Mouse (Mus musculus): ENCODE data around the gene Itpr2. TPM values are rescaled to one million over a fixed set of nuclear protein-coding genes. Genes with fewer than 3 reads are reported as not detected.

Itpr2 gene
- polyA plus RNA-seq, 1 experiment from 2014 or later, result 7.5 TPM

DNA sequence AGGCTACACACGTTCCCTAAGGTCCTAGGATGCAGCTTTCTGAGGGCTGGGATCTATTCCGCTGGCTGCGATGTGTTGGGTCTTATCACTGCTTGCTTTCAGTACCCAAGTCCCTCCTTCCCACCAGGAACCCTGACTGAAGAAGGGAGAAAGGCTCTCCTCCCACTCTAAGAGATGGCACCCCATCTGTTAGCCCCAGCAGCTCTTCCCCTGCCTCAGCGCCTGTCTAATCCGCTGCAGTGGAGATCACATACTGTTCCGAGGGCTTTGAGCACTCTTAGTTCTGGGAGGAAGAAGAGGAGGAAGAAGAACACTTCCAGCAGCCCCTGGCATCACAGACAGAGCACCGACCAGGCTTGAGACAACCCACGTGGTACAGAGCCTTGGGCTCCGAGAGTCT, 14.9 kb downstream of the Itpr2 start:
- no peaks in the 10 kb centered on the region for H3K27me3 ChIP-seq (ENCODE audit: control insufficient read depth, insufficient read depth, low read depth, low read length)
- no peak overlapping the region for H3K4me3 ChIP-seq (ENCODE audit: low read depth, low read length)
- 60% methylated on average over 9 of the region's 9 CpGs for WGBS (ENCODE audit: insufficient replicate concordance)
- ATAC-seq (ENCODE audit: low read depth), result no peak
- no peak overlapping the region for H3K9ac ChIP-seq (ENCODE audit: low read depth, low read length)
- no peak overlapping the region for H3K27ac ChIP-seq (ENCODE audit: low read length)
- H3K4me2 ChIP-seq (ENCODE audit: low read depth, low read length), result no peak overlapping the region
- H3K4me1 ChIP-seq (ENCODE audit: control insufficient read depth, low read depth, low read length), result no peaks in the 10 kb centered on the region
- no peaks in the 10 kb centered on the region for H3K9me3 ChIP-seq (replicated peaks; ENCODE audit: control insufficient read depth, low read length)
- H3K36me3 ChIP-seq (ENCODE audit: control insufficient read depth, insufficient read depth), result no peaks in the 10 kb centered on the region

DNA sequence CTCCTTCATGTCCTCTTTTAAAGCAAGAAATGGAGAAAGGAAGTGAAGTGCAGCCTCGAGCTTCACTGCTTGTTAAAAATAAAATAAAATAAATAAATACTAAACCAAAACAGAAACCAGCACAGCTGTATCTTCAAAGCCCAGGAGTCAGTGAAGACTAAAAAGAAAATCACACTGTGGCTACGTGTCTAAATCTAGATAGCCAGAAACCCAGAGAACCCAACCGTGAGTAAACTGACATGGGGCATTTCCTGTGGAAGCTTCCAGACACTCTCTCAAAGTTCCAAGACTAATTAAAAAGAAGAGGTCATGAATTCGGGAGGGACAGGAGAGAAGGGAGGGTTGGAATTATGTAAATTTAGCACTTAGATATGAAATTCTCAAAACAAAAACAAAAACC, 15.9 kb downstream of the Itpr2 start:
- Histone ChIP-seq H3K36me3 (ENCODE audit: control insufficient read depth, insufficient read depth) (no peaks in the 10 kb centered on the region), H3K27me3 (ENCODE audit: control insufficient read depth, insufficient read depth, low read depth, low read length) (no peaks in the 10 kb centered on the region), H3K4me2 (ENCODE audit: low read depth, low read length) (no peak overlapping the region), H3K9ac (ENCODE audit: low read depth, low read length) (no peak overlapping the region), H3K27ac (ENCODE audit: low read length) (no peak overlapping the region), H3K9me3 (replicated peaks; ENCODE audit: control insufficient read depth, low read length) (no peaks in the 10 kb centered on the region), H3K4me1 (ENCODE audit: control insufficient read depth, low read depth, low read length) (no peaks in the 10 kb centered on the region), H3K4me3 (ENCODE audit: low read depth, low read length) (no peak overlapping the region)
- WGBS (ENCODE audit: insufficient replicate concordance), result 17% methylated on average over 4 of the region's 4 CpGs
- no peak for ATAC-seq (ENCODE audit: low read depth)

DNA sequence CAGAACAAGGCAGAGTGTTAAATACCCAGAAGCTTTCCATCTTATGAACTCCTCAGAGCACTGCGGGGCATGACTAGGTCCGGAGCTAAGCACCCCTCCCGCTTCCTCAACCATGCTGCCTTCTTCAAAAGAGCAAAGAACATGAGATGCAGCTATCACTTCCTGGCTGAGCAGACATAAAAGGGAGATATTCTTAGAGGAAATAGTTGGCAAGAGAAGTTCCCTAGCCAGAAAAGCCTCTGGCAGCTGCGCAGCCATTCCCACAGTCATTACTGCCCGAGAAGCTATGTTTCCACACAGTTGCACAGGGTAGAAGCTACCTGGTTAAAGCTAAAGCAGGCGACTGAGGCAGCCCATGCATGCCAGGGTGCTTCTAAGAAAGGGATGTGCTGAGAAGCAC, 20.6 kb downstream of the Itpr2 start:
- H3K4me2 ChIP-seq (ENCODE audit: low read depth, low read length), result no peak overlapping the region
- H3K27me3 ChIP-seq (ENCODE audit: control insufficient read depth, insufficient read depth, low read depth, low read length), result no peaks in the 10 kb centered on the region
- ATAC-seq (ENCODE audit: low read depth), result no peak
- no peaks in the 10 kb centered on the region for H3K4me1 ChIP-seq (ENCODE audit: control insufficient read depth, low read depth, low read length)
- no peak overlapping the region for H3K9ac ChIP-seq (ENCODE audit: low read depth, low read length)
- no peak overlapping the region for H3K27ac ChIP-seq (ENCODE audit: low read length)
- no peaks in the 10 kb centered on the region for H3K9me3 ChIP-seq (replicated peaks; ENCODE audit: control insufficient read depth, low read length)
- no peak overlapping the region for H3K4me3 ChIP-seq (ENCODE audit: low read depth, low read length)
- no peaks in the 10 kb centered on the region for H3K36me3 ChIP-seq (ENCODE audit: control insufficient read depth, insufficient read depth)
- WGBS (ENCODE audit: insufficient replicate concordance), result 30% methylated on average over 6 of the region's 6 CpGs

DNA sequence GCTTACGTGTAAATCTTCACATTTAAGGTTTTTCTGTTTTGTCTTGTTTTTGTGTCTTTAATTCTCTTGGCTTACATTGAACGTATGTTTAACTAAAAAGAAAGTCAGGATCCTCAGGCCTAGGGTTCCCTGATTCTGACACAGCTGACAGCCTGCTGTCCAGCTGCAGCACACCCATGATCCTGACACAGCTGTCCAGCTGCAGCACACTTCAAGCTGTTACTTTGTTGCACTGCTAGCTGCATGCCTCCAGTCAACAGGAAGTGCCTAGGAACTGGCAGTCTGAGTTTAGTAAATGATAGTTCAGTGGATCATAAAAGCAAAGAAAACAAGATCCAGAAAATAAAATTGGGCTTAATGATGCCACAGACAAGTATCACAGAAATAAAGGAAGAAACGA, 21.1 kb downstream of the Itpr2 start:
- H3K9me3 ChIP-seq (replicated peaks; ENCODE audit: control insufficient read depth, low read length), result no peaks in the 10 kb centered on the region
- H3K27ac ChIP-seq (ENCODE audit: low read length), result no peak overlapping the region

GRCm38 (mm10) chr6:146478888-146479683, 22.9 kb downstream of the Itpr2 start:
- Histone ChIP-seq H3K36me3 (ENCODE audit: control insufficient read depth, insufficient read depth) (no peaks in the 10 kb centered on the region), H3K4me3 (ENCODE audit: low read depth, low read length) (no peak overlapping the region), H3K9ac (ENCODE audit: low read depth, low read length) (no peak overlapping the region), H3K9me3 (replicated peaks; ENCODE audit: control insufficient read depth, low read length) (no peaks in the 10 kb centered on the region), H3K4me2 (ENCODE audit: low read depth, low read length) (no peak overlapping the region), H3K4me1 (ENCODE audit: control insufficient read depth, low read depth, low read length) (no peaks in the 10 kb centered on the region), H3K27ac (ENCODE audit: low read length) (no peak overlapping the region), H3K27me3 (ENCODE audit: control insufficient read depth, insufficient read depth, low read depth, low read length) (no peaks in the 10 kb centered on the region)
- no peak for ATAC-seq (ENCODE audit: low read depth)
- 42% methylated on average over 5 of the region's 5 CpGs for WGBS (ENCODE audit: insufficient replicate concordance)

More for the DNA sequence above, 21.1 kb downstream of the Itpr2 start:
- no peaks in the 10 kb centered on the region for H3K27me3 ChIP-seq (ENCODE audit: control insufficient read depth, insufficient read depth, low read depth, low read length)
- H3K4me2 ChIP-seq (ENCODE audit: low read depth, low read length), result no peak overlapping the region
- H3K4me3 ChIP-seq (ENCODE audit: low read depth, low read length), result no peak overlapping the region
- no peak for ATAC-seq (ENCODE audit: low read depth)
- H3K36me3 ChIP-seq (ENCODE audit: control insufficient read depth, insufficient read depth), result no peaks in the 10 kb centered on the region
- H3K9ac ChIP-seq (ENCODE audit: low read depth, low read length), result no peak overlapping the region
- no peaks in the 10 kb centered on the region for H3K4me1 ChIP-seq (ENCODE audit: control insufficient read depth, low read depth, low read length)
- WGBS (ENCODE audit: insufficient replicate concordance), result 52% methylated on average over 3 of the region's 3 CpGs

GRCm38 (mm10) chr6:146476865-146477264, 25.2 kb downstream of the Itpr2 start:
- Histone ChIP-seq H3K9me3 (replicated peaks; ENCODE audit: control insufficient read depth, low read length) (no peaks in the 10 kb centered on the region), H3K27ac (ENCODE audit: low read length) (no peak overlapping the region), H3K9ac (ENCODE audit: low read depth, low read length) (no peak overlapping the region), H3K27me3 (ENCODE audit: control insufficient read depth, insufficient read depth, low read depth, low read length) (no peaks in the 10 kb centered on the region), H3K36me3 (ENCODE audit: control insufficient read depth, insufficient read depth) (no peaks in the 10 kb centered on the region), H3K4me2 (ENCODE audit: low read depth, low read length) (no peak overlapping the region), H3K4me1 (ENCODE audit: control insufficient read depth, low read depth, low read length) (no peaks in the 10 kb centered on the region), H3K4me3 (ENCODE audit: low read depth, low read length) (no peak overlapping the region)
- no peak for ATAC-seq (ENCODE audit: low read depth)
- 41% methylated on average over 1 of the region's 1 CpGs for WGBS (ENCODE audit: insufficient replicate concordance)

GRCm38 (mm10) chr6:146474166-146474565, 27.9 kb downstream of the Itpr2 start:
- Histone ChIP-seq H3K4me2 (ENCODE audit: low read depth, low read length) (no peak overlapping the region), H3K9me3 (replicated peaks; ENCODE audit: control insufficient read depth, low read length) (no peaks in the 10 kb centered on the region), H3K27ac (ENCODE audit: low read length) (no peak overlapping the region), H3K4me1 (ENCODE audit: control insufficient read depth, low read depth, low read length) (peaks cover 4% of the 10 kb centered on the region; the same call in 1 of the 2 replicates), H3K36me3 (ENCODE audit: control insufficient read depth, insufficient read depth) (no peaks in the 10 kb centered on the region), H3K27me3 (ENCODE audit: control insufficient read depth, insufficient read depth, low read depth, low read length) (no peaks in the 10 kb centered on the region), H3K9ac (ENCODE audit: low read depth, low read length) (no peak overlapping the region), H3K4me3 (ENCODE audit: low read depth, low read length) (no peak overlapping the region)
- 61% methylated on average over 4 of the region's 4 CpGs for WGBS (ENCODE audit: insufficient replicate concordance)
- no peak for ATAC-seq (ENCODE audit: low read depth)

DNA sequence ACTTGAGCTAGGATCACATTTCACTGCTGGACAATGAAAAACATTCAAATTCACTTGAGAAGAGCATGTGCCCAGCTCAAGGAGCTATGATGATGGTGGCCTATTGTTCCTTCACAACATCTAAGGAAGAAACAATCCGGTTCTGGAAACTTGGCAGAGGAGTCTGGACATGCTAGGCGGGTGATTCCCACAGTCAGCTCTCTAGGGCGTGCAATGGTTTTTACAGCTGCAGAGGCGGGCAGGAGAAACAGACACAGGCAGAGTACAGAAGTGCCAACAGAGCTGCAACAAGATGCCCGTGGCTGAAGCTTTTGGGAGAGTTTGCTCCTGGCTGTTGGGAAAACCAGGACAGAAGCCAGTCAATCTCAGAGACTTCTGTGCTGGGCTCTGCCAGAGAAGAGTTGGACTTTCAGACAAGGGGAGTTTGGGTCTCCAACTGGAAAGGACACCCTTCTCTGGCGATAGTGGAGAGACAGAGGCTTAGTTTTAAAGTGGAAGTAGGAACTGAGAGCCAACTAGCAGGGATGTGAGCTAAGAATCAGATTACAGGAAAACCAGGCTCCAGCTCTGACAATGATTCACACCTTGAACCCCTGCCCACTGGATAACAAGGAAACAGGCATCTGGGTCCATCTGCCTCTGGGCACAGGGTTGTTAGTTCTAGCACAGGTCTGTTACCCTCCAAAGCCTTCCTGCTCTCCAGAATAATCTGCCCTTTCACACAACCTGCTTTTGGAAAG, 28.6 kb downstream of the Itpr2 start:
- Histone ChIP-seq H3K27me3 (ENCODE audit: control insufficient read depth, insufficient read depth, low read depth, low read length) (no peaks in the 10 kb centered on the region), H3K4me2 (ENCODE audit: low read depth, low read length) (no peak overlapping the region), H3K4me3 (ENCODE audit: low read depth, low read length) (no peak overlapping the region), H3K9ac (ENCODE audit: low read depth, low read length) (no peak overlapping the region), H3K9me3 (replicated peaks; ENCODE audit: control insufficient read depth, low read length) (no peaks in the 10 kb centered on the region), H3K27ac (ENCODE audit: low read length) (no peak overlapping the region), H3K36me3 (ENCODE audit: control insufficient read depth, insufficient read depth) (no peaks in the 10 kb centered on the region), H3K4me1 (ENCODE audit: control insufficient read depth, low read depth, low read length) (peaks cover 4% of the 10 kb centered on the region; the same call in 1 of the 2 replicates)
- no peak for ATAC-seq (ENCODE audit: low read depth)
- WGBS (ENCODE audit: insufficient replicate concordance), result 44% methylated on average over 6 of the region's 6 CpGs

GRCm38 (mm10) chr6:146470378-146470777, 31.6 kb downstream of the Itpr2 start:
- Histone ChIP-seq H3K9me3 (replicated peaks; ENCODE audit: control insufficient read depth, low read length) (no peaks in the 10 kb centered on the region), H3K4me2 (ENCODE audit: low read depth, low read length) (no peak overlapping the region), H3K4me1 (ENCODE audit: control insufficient read depth, low read depth, low read length) (peaks cover 4% of the 10 kb centered on the region; the same call in 1 of the 2 replicates), H3K27ac (ENCODE audit: low read length) (no peak overlapping the region), H3K4me3 (ENCODE audit: low read depth, low read length) (no peak overlapping the region), H3K9ac (ENCODE audit: low read depth, low read length) (no peak overlapping the region), H3K36me3 (ENCODE audit: control insufficient read depth, insufficient read depth) (no peaks in the 10 kb centered on the region; the same call in 1 of the 2 replicates), H3K27me3 (ENCODE audit: control insufficient read depth, insufficient read depth, low read depth, low read length) (no peaks in the 10 kb centered on the region)
- 58% methylated on average over 4 of the region's 4 CpGs for WGBS (ENCODE audit: insufficient replicate concordance)
- ATAC-seq (ENCODE audit: low read depth), result no peak
